Mouse (Mus musculus) left cerebral cortex, adult 18-20 months (tissue): Measurements from ENCODE around the gene Faf1. TPM values are rescaled to one million over a fixed set of nuclear protein-coding genes. Genes with fewer than 3 reads are reported as not detected.

Source experiments
- DNase-seq, 2 experiments: peaks; one replicate each; pipeline ENCODE4 v3.0.0; 2021 to 2022; ENCODE audit warnings: low spot score in 2 of 2, mixed read lengths in 1 of 2
- long read RNA-seq, 2 experiments: library from polyadenylated mRNA; stranded (forward); transcript quantifications; one replicate each; pipeline ENCODE4 v2.0.0; 2021
- total RNA-seq, 2 experiments: library from RNA; stranded (reverse); gene quantifications; 2 replicates each; pipeline ENCODE4 v1.2.3; 2021

Gene Faf1
- total RNA-seq, result 10 to 100 TPM; 24.6 to 25.8 TPM
- long read RNA-seq, experiment 1, full-length matches to known transcripts, result 43 of 54 reads
- long read RNA-seq, experiment 1, partial matches to known transcripts, result 2 of 54 reads
- long read RNA-seq, experiment 1, other reads (novel, unspliced or antisense), result 9 of 54 reads
- long read RNA-seq, experiment 2, full-length matches to known transcripts, result 58 of 71 reads
- long read RNA-seq, experiment 2, partial matches to known transcripts, result 0 of 71 reads
- long read RNA-seq, experiment 2, other reads (novel, unspliced or antisense), result 13 of 71 reads

DNA sequence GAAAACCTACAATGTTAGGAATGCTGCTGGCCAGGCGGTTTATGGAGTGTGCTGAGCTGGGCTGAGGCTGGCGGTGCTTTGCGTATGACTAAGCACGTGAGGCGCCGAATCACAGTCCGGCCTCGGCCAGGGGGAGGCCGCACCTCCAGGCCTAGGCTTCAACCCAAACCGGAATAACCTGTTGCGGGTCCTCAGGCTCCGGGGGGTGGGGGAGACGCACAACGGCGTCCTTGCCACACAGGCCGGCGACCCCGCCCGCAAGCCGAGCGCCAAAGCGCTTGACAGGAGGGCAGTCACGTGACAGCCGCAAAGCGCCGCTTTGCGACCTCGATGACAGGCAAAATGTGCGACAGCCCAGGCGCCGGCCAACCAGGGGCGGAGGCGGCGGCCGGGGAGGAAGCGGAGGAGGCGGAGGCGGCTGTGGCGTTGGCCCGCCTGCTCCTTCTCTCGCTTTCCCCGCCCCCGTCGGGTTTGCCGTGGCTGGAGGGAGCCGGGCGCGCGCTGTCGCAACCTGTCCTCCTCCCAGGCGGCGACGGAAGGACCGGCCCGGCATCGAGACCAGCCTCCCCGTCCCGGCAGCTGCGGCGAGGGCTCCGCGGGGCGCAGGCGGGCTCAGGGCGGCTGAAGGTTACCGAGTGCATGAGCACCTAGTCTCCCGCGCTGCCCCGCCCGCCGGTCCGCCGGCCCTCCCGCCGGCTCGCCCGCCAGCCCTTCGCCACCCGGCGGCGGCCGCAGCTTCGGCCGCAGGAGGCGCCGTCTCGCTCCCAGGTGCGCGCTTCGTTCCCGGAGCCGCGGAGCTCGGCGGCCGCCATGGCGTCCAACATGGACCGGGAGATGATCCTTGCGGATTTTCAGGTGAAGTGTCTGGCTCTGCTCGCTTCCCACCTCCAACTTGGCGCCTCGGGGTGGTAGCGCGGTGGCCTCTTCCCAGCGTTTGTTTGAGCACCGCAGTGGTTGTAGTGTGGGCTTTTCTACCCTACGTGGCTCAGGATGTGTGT is at the start of gene Faf1:
Gene Faf1, plus strand, starts transcription at position 371 of the 998 bp plus-strand sequence.
- peak; percentile 96 for DNase-seq

DNA sequence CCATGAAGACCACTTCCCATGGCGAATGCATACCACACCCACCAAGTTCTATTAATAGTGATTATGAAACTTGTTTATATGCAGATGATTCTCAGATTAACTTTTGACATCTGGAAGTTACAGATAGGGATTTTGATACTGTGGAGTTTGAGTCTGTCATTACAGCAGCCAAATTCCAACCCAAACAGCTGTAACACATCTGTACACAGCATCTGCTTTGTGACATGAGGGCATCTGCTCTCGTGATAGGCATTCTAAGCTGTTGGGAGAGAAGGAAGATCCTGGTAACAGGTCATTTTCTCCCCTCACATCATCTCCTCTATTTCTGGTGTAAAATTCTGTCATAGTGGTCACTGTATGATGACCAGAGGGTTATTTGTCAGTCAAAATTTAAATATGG is 46.2 kb upstream of the Faf1 start:
- DNase-seq, result no peak

DNA sequence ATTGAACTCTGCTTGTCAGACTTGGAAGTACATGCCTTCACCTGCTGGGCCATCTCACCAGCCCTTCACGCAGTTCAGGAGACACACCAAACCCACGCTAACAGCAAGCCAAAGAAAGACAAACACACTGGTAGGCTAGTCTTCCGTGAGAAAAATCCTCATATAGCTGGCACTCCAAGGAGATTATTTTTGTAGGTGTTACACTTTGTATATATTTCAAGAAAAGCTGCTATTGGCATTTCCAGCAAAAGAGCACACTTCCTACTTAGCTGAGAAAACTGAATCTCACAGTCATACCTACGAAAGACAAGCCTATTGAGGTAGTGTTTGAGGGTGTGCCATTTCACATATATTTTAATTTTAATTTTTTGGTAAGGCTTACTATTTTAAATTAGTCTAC is 45.4 kb upstream of the Faf1 start:
- DNase-seq, result no peak

DNA sequence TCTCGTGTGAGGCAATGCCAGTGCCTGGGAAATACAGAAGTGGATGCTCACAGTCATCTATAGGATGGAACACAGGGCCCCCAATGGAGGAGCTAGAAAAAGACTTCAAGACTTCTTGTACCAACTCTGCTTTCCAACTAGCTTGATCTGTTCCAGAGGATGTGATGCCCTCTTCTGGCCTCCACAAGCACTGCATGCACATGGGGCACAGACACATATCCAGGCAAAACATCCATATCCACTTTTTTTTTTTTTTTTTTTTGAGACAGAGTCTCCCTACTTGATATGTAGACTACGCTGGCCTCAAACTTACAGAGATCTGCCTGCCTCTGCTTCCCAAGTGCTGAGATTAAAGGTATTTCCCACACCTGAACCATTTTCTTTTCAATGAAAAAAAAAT is 41.4 kb upstream of the Faf1 start:
- no peak for DNase-seq

DNA sequence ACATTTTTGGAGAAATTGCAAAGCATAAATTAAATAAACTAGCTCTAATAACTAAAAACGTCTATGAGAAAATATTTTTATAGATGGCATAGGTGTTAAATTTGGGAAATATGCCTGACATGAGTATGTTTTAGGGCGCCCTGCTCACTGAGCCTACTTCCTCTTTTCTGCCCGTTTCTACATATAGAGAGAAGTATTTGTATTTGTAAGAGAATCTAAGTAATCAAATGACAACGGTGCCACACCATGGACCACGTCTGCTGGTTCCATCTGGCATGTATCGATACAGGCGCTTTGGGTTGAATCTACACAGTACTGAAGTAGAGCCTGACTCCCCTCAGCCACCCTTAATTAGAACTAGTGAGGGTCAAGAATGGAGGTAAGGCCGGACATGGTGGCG is 37.0 kb upstream of the Faf1 start:
- DNase-seq, result no peak

DNA sequence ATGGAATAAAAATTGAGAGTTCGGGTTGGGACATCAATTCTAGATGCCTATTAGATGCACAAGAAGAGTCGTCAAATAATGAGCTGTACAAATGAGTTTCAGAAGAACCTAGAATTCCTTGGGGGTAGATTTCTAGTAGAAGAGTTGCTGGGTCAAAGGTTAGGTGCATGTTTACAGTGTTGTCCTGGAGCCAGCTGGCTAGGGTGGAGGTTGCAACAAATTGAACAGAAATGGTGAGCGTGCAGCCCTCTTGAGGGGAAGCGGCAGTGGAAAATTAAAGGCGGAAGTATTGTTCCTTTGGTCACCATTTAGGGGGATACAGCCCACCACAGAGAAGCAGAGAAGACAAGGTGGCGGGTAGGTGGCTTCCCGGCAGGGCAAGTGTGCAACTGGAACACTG is 36.2 kb upstream of the Faf1 start:
- no peak for DNase-seq

DNA sequence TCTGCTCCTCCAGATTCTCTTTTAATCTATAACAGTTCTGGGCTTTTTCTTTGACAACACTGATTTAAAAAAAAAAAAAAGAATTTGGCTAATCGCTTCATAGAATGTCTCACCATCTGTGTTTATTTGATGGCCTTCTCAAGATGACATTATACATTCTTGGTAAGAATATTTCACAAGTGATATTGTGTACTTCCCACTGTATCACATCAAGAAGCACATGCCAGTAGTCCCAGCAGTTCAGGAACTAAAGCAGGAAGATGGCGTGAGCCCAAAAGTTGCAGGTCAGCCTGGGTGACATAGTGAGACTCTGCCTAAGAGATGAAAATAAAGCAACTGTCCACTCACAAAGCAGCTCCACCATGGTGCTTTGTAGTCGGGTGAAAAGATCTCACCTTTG is 34.9 kb upstream of the Faf1 start:
- no peak for DNase-seq

DNA sequence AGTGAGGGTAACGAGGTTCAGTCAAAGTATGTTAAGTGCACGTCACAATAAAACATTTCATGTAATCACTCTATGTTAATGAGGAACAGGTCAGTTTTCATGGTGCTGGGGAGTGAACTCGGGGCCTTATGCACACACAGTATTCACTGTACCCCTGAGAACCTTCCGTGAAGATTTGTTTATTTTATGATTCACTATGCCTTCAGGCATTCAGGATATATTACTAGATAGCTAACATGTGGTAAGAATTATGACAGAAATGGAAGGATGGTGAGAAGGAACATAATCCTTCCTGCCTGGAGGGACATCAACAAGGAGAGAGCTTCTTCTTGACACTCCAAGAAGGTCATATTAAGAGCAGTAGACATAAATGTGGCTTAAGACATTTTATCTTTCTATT is 29.1 kb upstream of the Faf1 start:
- no peak for DNase-seq

DNA sequence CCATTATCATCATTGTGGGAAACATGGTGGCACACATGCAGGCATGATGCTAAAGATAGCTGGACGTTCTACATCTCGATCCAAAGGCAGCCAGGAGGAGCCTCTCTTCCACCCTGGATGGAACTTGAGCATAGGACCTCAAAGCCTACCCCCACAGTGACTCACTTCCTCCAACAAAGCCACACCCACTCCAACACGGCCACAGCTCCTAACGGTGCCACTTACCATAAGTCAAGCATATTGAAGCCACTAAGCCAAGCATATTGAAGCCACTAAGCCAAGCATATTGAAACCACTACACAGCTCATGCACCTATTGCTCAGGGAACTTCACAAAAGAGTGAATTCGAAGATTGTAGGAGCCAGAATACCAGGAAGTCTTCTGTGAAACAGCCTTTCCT is 27.1 kb upstream of the Faf1 start:
- DNase-seq, result no peak

DNA sequence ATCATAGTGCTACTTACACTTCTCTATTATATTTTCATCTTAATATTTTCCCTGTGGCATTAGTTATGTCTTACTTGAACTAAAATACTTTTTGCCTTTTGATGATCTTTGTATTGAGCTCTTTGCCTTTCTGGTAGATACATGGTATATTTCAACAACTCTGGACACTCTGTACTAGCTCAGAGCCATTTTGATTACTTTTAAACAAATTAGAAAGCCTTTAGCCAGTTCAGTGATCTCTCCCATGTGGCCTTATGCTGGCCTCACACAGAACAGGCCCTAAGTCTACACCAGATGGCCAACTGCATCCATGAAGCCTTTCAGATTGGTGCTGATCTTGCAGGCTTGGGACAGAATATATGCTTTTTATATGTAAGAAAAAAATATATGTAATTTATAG is 23.1 kb upstream of the Faf1 start:
- DNase-seq, result no peak

DNA sequence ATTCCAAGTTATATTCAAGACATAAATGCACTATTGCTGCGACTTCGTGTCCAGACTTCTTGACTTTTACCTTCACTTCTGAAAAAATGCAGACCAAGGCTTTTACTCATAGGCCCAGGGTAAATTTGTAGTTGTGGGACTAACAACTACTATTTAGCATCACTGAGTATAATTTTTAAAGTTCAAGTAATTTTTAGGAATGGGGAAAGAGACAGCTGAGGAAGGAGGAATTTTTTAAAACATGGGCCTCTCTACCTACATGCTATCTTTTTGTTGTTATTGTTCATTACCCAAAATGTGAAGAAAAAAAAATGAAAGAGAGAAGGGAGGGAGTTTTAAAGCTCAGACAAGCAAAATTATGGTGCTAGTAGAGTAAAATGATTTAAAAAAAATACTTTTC is 21.7 kb upstream of the Faf1 start:
- no peak for DNase-seq

DNA sequence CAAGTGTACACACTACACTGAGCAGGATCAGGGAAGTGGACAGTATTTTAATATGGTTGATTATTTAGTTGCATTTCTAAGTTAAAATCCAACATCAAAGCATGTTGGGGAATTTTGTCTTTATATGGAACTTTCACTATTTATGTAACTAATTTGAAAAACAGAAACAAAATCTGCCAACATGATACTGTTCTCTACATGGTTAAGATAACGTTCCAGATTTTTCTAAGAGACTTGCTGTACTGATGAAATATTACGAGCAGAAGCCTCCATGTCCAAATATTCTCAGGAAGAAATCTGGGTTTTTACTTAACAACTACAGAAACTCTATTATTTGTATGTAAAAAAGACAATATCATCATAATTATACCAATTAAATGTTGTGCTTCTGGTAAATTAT is 20.6 kb upstream of the Faf1 start:
- no peak for DNase-seq

DNA sequence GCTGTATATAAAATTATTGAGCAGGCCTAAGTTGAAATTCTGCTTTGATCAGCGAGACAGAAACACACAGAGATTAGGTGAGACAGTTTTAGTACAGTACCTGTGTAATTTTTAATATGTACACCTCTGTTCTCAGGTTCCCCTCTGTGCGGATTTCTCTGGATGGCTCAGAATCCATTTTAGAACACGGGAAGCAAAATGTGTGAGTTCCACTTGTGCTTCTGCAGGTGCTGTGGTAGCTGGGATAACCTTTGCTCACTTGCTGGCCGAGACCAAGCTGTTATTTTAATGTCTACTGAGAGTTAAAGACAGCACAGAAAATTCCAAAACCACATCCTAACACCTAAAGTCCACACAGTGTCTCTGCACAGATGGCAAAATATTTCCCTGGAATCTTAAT is 20.1 kb upstream of the Faf1 start:
- no peak for DNase-seq

DNA sequence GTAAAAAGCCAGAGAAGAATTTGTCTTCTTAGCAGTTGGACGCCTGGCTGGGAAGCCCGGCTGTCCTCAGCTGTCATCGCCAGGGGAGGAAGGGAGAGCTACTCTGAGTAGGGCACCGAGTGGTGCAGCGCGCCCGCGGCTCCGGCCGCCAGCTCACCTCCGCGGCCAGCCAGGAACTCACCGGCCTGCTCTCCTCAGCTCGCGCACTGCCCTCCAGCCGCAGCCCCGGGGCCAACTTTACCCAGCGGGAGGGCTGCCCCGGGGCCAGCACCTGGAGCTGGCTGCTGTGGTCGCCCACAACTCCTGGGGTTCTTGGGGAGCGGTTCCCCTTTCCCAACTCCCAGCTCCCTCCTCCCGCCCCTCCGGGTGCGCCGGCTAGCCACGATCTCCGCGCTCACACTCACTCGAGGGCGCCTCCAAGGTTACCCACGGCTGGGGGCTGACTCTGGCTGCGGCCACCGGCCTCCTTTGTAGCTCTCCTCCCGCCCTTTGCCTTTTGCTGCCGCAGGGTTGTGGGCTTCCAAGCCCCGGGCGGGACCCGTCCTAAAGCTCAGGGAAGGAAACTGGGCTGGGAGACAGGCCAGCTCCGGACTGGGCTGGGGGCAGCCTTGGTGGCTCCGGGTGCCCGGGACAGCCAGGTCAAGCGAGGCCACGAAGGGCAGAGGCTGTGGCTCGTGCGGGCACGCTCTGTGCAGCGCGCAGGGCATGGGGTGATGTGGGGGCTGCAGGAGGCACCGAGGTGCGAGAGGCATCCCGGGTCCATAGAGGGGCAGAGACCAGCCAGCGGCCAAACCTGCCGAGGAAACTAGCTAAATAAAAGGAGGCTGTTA is 19.2 kb upstream of the Faf1 start:
- peak in 1 of 2 experiments; percentile 19 for DNase-seq

DNA sequence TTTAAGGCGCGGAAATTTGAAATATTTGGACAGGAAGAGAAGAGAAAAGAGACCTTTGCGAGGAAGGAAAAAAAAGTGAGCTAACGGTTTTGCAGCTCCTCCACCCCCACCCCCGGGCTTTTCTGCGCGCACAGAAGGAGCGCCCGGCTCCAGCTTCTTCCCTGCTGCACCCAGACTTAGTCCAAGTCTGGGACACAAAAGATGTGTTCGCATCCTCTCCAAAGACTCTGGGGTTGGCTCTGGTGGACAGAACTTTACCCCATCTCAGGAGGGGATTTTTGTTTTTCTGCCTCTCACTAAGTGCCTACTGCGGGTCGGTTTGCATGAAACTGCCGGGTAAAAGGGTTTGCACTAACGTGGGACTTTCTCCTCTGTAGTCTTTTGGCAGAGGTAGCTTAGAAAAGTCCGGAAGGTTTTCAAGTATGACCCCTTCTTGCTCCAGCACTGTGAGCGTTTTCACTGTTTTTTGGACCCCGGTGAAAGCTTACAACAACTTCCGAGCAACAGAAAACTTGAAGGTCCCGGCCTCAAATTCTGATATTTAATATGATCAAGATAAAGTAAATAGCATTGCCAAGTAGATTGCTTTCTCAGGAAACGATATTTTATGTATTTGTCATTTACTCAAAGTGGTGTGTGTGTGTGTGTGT is 18.4 kb upstream of the Faf1 start:
- no peak for DNase-seq

DNA sequence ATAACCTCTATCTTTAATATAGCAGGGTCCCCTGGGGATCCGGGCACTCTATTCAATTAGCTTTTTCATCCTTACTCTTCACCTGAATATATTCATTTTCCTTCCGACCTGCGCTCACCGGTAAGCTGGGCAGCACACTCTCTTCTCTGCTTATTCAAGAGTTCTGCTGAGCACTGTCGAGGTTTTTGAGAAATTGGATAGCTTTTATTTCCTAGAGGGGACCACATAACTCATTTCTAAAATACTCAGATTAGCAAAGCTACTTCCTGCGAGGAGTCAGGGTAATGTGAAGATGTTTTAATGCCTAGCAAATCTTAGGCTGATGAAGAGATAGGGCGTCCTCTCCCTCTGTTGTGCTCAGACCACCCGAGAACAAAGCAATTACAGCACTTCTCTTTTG is 17.6 kb upstream of the Faf1 start:
- no peak for DNase-seq

DNA sequence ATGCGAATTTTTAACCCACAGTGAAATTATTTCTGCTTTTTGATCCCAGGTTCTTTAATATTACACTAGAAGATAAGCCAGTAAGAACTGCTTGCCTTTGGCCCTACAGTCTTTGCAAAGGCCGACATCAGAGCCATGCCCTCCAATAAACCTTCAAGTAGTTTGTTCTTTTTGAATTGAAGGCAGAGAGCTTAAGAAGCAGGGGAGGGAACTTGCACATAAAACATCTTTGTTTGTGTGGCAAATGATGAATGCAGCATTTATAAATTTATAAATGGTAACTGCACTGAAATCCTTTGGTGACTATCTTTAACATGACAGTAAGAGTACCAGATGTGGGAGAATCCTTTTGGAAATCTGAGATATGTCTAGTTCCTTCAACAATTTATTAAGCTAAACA is 16.8 kb upstream of the Faf1 start:
- no peak for DNase-seq

DNA sequence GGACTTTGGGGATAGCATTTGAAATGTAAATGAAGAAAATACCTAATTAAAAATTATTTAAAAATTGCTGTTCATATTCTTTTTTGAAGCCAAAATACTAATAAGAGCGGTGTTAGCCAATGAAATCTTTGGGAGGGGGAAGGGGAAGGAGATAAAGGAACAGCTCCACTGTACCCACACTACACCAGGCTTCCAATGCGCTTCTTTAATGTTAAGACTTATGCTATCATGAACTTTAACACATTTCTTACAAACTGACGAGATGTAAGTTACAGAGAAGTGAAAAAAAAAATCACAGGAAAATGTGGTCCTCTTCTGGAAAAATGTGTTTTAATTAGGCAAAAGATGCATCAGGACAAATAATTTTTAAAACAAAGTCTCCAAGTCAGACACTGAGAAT is 15.8 kb upstream of the Faf1 start:
- no peak for DNase-seq

DNA sequence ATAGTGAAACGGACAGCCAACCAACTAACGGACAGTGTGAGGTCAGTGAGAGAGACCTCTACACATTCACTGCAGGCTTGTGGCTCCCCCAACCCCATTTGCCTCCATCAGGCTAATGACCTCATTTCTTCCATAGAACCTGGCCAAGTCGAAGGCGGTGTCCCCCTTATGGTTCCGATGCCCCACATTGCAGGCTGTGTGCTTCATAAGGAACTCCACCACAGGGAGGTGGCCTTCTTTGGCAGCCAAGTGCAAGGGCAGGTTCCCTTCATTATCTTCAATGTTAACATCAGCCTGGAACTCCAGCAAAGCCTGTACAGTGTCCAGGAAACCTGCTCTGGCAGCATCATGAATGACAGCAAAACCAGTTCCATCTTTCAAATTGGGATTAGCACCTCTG is 15.2 kb upstream of the Faf1 start:
- no peak for DNase-seq

DNA sequence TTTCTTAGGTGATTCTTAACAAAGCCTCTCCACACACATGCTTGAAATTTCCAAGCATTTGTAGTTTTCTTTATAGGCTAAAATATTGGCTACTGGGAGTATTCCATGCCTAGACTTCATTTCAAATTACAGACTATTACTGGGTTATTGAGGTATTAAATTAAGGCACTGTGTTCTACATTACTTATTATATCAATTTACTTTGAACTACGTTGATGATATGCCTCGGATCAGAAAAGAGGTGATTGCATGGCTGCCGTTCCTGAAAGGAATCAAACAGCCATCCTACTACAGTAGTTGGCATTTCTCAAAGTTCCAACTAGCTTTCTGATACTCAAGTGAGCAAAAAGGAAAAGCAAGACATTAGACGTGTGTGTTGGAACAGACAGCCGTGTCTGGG is 14.1 kb upstream of the Faf1 start:
- no peak for DNase-seq

DNA sequence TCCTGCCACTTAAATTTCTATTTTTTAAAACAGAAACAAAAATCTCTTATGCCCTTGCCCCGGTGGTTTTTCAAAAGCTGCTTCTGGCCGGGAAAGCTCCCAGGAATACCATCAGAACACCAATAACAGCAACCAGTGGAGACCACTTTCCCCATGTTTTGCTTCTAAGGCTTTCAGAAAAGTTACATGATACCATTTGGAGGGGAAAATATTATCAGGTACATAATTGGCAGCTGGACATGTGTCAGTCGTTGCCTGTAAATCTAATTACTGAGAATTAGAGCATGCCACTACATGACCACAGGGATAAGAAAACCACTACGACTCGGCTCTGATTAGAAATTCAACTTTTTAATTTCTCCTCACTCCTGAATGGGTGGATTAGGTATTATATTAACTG is 12.3 kb upstream of the Faf1 start:
- no peak for DNase-seq
